Mouse (Mus musculus): ENCODE data around the gene Fam3b.
A peak's percentile ranks its signal among the peaks of the same experiment; 100 is the strongest.

GRCm38 (mm10) chr16:97512347-97512751, 2.3 kb downstream of the Fam3b start:
- TF ChIP-seq E2F4 (IDR thresholded peaks at IDR 0.05; ENCODE audit: borderline replicate concordance, low read depth, low read length) (no peak), TAL1 (IDR thresholded peaks at IDR 0.05; ENCODE audit: low read length) (no peak), POLR2AphosphoS5 (IDR thresholded peaks at IDR 0.05; ENCODE audit: borderline replicate concordance, low read depth, low read length) (no peak), GATA1 (IDR thresholded peaks at IDR 0.05; ENCODE audit: low read depth, low read length) (0 out of 2 replicates have a peak, but pooled peaks have one; percentile 13), MAX (IDR thresholded peaks at IDR 0.05; ENCODE audit: low read length) (peak; percentile 96), NELFE (IDR thresholded peaks at IDR 0.05; ENCODE audit: low read depth, low read length) (peak; percentile 88)
